Mouse (Mus musculus) C2C12 (cell line): Measurements from ENCODE around the gene Lmx1a. TPM values are rescaled to one million over a fixed set of nuclear protein-coding genes. Genes with fewer than 3 reads are reported as not detected.

ENCODE experiments used
- H3K27me3 ChIP-seq: one replicate; pipeline ENCODE4 v1.6.1; 2011; ENCODE audit not compliant: control insufficient read depth, insufficient read depth, insufficient read length
- H3K36me3 ChIP-seq: one replicate; pipeline ENCODE4 v1.6.1; 2011; ENCODE audit not compliant: control insufficient read depth, insufficient read depth
- H3K4me3 ChIP-seq: one replicate; pipeline ENCODE4 v1.5.1; 2011; ENCODE audit warnings: mild to moderate bottlenecking, control low read depth; ENCODE audit not compliant: poor library complexity, insufficient read depth, severe bottlenecking
- H3K79me2 ChIP-seq: one replicate; pipeline ENCODE4 v1.6.1; 2011; ENCODE audit not compliant: control insufficient read depth, insufficient read depth
- H3K79me3 ChIP-seq: one replicate; pipeline ENCODE4 v1.6.1; 2011; ENCODE audit warnings: low read depth, control low read depth
- H3ac ChIP-seq: one replicate; pipeline ENCODE3; 2011; ENCODE audit warnings: low read depth; ENCODE audit not compliant: control insufficient read depth, insufficient read length
- CEBPB ChIP-seq: IDR thresholded peaks from one replicate; pipeline ENCODE4 v1.6.1; 2011; ENCODE audit warnings: low read depth, mild to moderate bottlenecking, control low read depth, moderate library complexity
- CTCF ChIP-seq: IDR thresholded peaks from one replicate; pipeline ENCODE4 v1.5.1; 2011; ENCODE audit not compliant: control insufficient read depth, insufficient read depth, insufficient read length
- FOSL1 ChIP-seq: IDR thresholded peaks from one replicate; pipeline ENCODE4 v1.8.0; 2011; ENCODE audit warnings: mild to moderate bottlenecking, low read length; ENCODE audit not compliant: poor library complexity, insufficient read depth, severe bottlenecking
- MAX ChIP-seq: IDR thresholded peaks from one replicate; pipeline ENCODE4 v1.6.1; 2011; ENCODE audit warnings: mild to moderate bottlenecking, control low read depth
- MYOD1 ChIP-seq: IDR thresholded peaks from one replicate; pipeline ENCODE4 v1.6.1; 2011; ENCODE audit warnings: low read depth; ENCODE audit not compliant: control insufficient read depth, insufficient read length
- MYOG ChIP-seq: IDR thresholded peaks from one replicate; pipeline ENCODE4 v1.6.1; 2011; ENCODE audit not compliant: control insufficient read depth, insufficient read length; ENCODE audit errors: extremely low read depth
- USF1 ChIP-seq: IDR thresholded peaks from one replicate; pipeline ENCODE4 v1.6.1; 2011; ENCODE audit warnings: low read depth, mild to moderate bottlenecking, control low read depth, moderate library complexity
- polyA plus RNA-seq: library from polyadenylated mRNA; unstranded; fragments of >200 nt; fragmentation: generic; extraction: Trizol; gene quantifications from one replicate; pipeline ENCODE4 v1.2.1, GENCODE M21; 2012; ENCODE audit warnings: missing spikeins

Gene Lmx1a
- polyA plus RNA-seq, 1 experiment: 0.04 TPM

DNA sequence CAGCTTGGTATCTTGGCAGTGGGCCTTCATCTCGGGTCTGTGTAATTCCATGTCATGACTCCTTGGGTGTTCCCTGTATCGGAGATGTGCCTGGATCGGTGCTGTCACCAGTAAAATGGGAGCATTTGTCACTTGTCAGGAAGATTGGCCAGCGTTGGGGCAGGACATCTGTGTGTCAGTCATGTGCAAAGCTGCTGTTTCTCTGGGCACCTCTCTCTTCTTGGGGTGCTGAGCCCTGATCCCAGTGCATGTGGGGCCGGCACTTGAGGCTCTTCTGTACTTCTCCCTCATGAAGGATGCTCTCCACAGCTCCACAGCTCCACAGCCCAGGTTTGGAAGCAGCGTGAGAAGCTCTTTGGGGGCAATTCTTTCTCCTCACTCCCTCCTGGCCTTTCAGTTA, 10.7 kb downstream of the Lmx1a start:
- H3K27me3 ChIP-seq: peaks cover 12% of the 10 kb centered on the region

DNA sequence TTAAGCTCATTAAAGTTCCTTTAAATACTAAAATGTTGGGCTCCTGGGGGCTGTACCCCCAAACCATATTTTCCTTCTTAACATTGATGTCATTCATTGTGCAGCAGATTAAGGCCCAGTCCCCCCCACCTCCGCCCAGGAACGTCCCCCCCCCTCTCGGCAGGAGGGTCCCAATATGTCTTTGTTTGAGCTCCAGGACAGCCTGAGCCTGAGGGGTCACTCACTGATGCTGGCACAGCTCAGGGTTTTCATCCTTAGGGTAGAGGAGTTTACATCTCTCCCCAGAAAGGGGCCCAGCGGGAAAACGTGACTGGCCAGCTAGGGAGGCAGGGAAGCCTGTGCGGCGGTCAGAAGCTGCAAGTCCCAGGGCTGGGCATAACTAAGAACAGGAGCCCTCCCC, 11.2 kb downstream of the Lmx1a start:
- Histone ChIP-seq H3K27me3 (peaks cover 8% of the 10 kb centered on the region), H3K36me3 (no peaks in the 10 kb centered on the region), H3K79me2 (no peaks in the 10 kb centered on the region), H3ac (no peak overlapping the region), H3K79me3 (no peaks in the 10 kb centered on the region), H3K4me3 (no peak overlapping the region)
- TF ChIP-seq FOSL1: no peak

More for the DNA sequence above, 10.7 kb downstream of the Lmx1a start:
- no peak for TF ChIP-seq FOSL1
- TF ChIP-seq USF1: no peak
- Histone ChIP-seq H3ac (no peak overlapping the region), H3K79me2 (no peaks in the 10 kb centered on the region), H3K79me3 (no peaks in the 10 kb centered on the region), H3K4me3 (no peak overlapping the region), H3K36me3 (no peaks in the 10 kb centered on the region)

DNA sequence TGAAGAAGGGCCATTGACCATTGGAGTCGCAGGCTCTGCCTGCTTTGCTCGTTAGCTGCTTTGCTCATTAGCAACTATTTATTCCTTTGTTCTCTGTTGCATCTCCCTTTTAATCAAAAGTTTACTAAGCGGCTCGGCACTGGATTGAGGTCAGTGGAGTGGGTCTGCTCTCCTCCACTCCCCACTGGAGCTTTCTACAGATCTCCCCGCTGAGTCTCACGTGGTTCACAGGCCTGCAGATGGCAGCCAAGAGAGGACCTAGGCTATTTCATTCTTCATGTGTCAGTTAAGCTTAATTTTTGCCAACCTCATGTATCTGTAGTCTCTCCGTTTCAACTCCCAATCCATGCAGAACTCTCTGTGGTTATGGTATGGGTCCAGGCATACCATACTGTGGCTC, 16.5 kb downstream of the Lmx1a start:
- Histone ChIP-seq H3K4me3 (no peak overlapping the region), H3K27me3 (no peaks in the 10 kb centered on the region), H3K79me3 (no peaks in the 10 kb centered on the region), H3K79me2 (no peaks in the 10 kb centered on the region), H3ac (no peak overlapping the region), H3K36me3 (no peaks in the 10 kb centered on the region)
- TF ChIP-seq CTCF (no peak), USF1 (no peak), MYOD1 (no peak), MYOG (no peak), CEBPB (no peak), MAX (no peak), FOSL1 (no peak)

DNA sequence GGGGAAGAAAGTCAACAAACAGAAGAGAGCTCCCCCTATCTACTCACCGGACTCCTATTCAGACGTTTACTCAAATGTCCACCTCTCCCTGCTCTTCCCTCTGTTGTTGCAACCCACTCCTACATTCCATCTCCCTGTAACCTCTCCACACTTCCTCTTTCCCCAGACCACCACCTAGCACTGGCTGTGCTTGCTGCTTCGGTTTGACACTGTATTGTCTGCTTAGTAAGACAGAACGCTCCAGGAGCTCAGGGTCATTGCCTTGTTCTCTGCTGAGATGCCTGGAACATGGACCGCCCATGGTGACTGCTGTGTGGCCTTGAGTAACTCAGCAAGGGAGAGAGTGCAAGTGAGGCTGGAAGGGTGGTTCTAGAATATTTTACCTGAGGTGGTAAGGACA, 19.7 kb downstream of the Lmx1a start:
- Histone ChIP-seq H3K4me3 (no peak overlapping the region), H3ac (no peak overlapping the region), H3K79me2 (no peaks in the 10 kb centered on the region), H3K79me3 (no peaks in the 10 kb centered on the region), H3K27me3 (peaks cover 3% of the 10 kb centered on the region), H3K36me3 (no peaks in the 10 kb centered on the region)
- TF ChIP-seq CEBPB (no peak), CTCF (no peak), FOSL1 (no peak), MAX (no peak), MYOG (no peak), MYOD1 (no peak), USF1 (no peak)

DNA sequence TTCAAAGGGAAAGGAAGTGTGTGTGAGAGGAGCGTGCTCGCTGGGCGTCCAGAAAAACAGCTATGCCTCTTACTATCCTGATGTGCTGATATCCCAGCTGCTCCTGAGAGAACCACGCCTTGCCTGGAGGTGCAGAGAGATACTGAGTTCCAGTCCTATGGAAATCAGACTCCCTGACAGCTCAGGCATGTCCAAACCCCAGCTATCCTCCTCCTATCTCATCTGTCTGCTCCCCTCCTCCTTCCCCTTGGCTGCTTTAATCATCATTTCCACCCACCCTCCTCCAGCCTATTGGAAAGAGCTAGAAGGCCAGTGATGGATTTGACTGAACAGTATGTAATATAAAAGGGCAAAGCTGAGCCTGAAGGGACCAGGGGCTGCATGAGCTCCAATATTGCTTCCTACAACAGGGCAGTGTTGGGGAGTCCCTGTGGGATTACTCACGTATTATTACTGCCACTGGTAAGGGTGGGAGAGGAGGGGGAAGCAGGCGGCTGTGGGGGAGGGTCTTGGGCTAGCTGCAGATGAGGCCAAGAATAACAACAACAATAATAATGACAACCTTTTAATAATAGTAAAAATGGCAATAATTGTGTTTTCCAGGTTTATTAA, 26.8 kb downstream of the Lmx1a start:
- no peaks in the 10 kb centered on the region for H3K36me3 ChIP-seq
- no peak overlapping the region for H3ac ChIP-seq
- no peak overlapping the region for H3K4me3 ChIP-seq
- H3K27me3 ChIP-seq: peaks cover 6% of the 10 kb centered on the region
- H3K79me2 ChIP-seq: no peaks in the 10 kb centered on the region
- H3K79me3 ChIP-seq: no peaks in the 10 kb centered on the region
- TF ChIP-seq FOSL1 (no peak), MAX (no peak), CEBPB (no peak), MYOD1 (no peak), MYOG (no peak), CTCF (no peak), USF1 (no peak)

DNA sequence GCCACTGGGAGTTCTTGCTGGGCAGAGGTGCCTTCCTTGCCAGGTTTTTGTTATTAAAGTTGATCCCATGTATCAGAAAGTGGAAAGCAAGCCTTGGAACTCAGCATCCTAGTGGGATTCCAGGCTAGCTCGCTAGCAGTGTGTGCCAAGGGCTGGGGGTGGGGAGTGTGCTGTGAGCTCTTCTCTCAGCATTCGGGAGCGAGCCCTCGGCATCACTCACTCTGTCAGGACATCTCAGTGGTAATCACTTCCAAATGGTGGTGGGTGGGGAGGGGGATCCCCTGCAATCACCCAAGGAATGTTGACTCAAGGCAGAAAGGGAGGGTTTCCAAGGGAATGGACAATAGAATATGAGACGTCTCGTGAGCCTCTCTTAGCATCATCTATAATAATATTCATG, 45.4 kb downstream of the Lmx1a start:
- Histone ChIP-seq H3ac (no peak overlapping the region), H3K27me3 (peaks cover 5% of the 10 kb centered on the region), H3K36me3 (no peaks in the 10 kb centered on the region), H3K79me3 (no peaks in the 10 kb centered on the region), H3K79me2 (no peaks in the 10 kb centered on the region), H3K4me3 (no peak overlapping the region)
- TF ChIP-seq MYOD1 (no peak), USF1 (no peak), MYOG (no peak), CEBPB (no peak), CTCF (no peak), FOSL1 (no peak), MAX (no peak)
